Mouse (Mus musculus): Measurements from ENCODE around the gene Cmc2. TPM values are rescaled to one million over a fixed set of nuclear protein-coding genes. Genes with fewer than 3 reads are reported as not detected.

Cmc2 gene
- polyA plus RNA-seq (2015; fragmentation: Nextera tagmentation; extraction: Ambion mirVana), result 73.1 and 79.8 TPM in 2 replicates

DNA sequence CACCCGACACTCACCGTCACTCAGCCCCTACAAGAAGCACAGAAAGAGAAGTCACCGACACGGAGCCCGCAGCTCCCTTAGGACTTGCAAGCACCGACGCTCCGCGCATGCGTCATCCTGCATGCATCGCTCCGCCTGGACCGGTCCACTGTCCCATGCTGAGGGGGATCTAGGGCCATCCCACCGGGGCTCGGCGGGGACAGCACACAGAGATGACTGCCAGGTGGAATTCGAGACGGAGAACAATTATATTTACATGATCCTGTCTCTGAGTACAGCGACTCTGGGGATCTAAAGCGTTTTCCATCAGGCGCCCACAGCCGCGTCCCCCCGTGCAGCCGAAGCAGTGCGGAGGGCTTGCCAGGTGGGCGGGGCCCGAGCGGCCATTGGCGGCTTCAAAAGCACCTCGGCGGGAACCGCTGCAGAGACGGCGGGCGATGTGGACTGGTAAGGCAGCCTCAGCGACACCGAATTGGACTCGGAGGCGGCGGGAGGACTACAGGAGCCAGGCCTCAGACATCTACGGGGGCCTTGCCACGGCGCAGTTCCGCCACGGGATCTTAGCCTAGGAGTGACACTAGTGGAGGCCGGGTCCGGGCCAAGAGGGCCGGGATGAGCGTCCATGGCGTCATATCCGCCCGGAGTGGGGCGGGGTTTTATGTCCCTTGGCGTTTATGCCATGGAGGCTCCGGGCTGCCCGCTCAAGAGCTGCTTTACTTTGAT is at the start of gene Cmc2, which contains the start of gene Cenpn:
Gene Cmc2, minus strand, starts transcription at position 119 of the 723 bp plus-strand sequence.
Gene Cenpn, plus strand, starts transcription at position 394 of the 723 bp plus-strand sequence.
- H3K9ac ChIP-seq, result peak within 1 kb of the TSS; percentile 74
- peaks cover 10% of the 10 kb centered on the region for H3K4me1 ChIP-seq (replicated peaks)
- peak within 1 kb of the TSS; percentile 81 for H3K27ac ChIP-seq
- peak; percentile 98 for ATAC-seq
- no peaks in the 10 kb centered on the region for H3K9me3 ChIP-seq
- peak within 1 kb of the TSS; percentile 90 for H3K4me3 ChIP-seq (replicated peaks)
- no peaks in the 10 kb centered on the region for H3K36me3 ChIP-seq
- H3K4me2 ChIP-seq (replicated peaks), result peak within 1 kb of the TSS; percentile 66
- WGBS, result under 1% methylated on average over 57 of the region's 57 CpGs
- H3K27me3 ChIP-seq (replicated peaks), result no peaks in the 10 kb centered on the region

DNA sequence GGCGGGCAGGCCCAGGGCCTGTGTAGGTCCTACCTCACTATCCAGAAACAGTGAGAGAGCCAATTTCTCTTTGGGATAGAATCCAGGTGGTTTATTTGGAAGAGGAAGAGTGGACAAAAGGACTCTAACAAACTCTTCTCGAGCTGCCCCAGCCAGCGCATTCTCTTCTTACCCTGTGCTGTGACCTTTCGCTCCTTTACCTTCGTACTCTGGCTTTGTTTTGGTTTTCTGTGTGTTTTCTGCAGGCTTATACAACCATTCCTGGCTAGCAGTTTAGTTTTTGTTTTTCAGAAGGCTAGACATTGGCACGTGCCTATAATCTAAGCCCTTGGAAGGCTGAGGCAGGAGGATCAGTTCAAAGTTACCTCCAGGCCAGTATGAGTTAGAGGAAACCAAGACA is 48.3 kb upstream of the Cmc2 start:
- H3K4me3 ChIP-seq (replicated peaks), result no peak overlapping the region
- no peak overlapping the region for H3K9ac ChIP-seq
- H3K4me1 ChIP-seq (replicated peaks), result no peaks in the 10 kb centered on the region
- no peak overlapping the region for H3K27ac ChIP-seq
- WGBS, result 81% methylated on average over 6 of the region's 6 CpGs
- no peaks in the 10 kb centered on the region for H3K36me3 ChIP-seq
- H3K27me3 ChIP-seq (replicated peaks), result no peaks in the 10 kb centered on the region
- no peak for ATAC-seq
- H3K9me3 ChIP-seq, result no peaks in the 10 kb centered on the region
- H3K4me2 ChIP-seq (replicated peaks), result no peak overlapping the region

GRCm38 (mm10) chr8:116954415-116954814 is 33.2 kb upstream of the Cmc2 start:
- Histone ChIP-seq H3K9ac (no peak overlapping the region), H3K27me3 (replicated peaks) (no peaks in the 10 kb centered on the region), H3K36me3 (peaks cover 14% of the 10 kb centered on the region; the same call in 1 of the 2 replicates), H3K4me1 (replicated peaks) (peaks cover 4% of the 10 kb centered on the region; the same call in 1 of the 2 replicates), H3K4me3 (replicated peaks) (no peak overlapping the region), H3K4me2 (replicated peaks) (no peak overlapping the region), H3K27ac (no peak overlapping the region), H3K9me3 (no peaks in the 10 kb centered on the region)
- 90% methylated on average over 9 of the region's 9 CpGs for WGBS
- ATAC-seq, result no peak

- Histone ChIP-seq H3K36me3 (peaks cover 11% of the 10 kb centered on the region; the same call in 1 of the 2 replicates), H3K9ac (no peak overlapping the region), H3K4me1 (replicated peaks) (peaks cover 8% of the 10 kb centered on the region), H3K27me3 (replicated peaks) (no peaks in the 10 kb centered on the region), H3K4me2 (replicated peaks) (no peak overlapping the region), H3K9me3 (no peaks in the 10 kb centered on the region), H3K4me3 (replicated peaks) (no peak overlapping the region), H3K27ac (no peak overlapping the region)
- ATAC-seq, result no peak
- 86% methylated on average over 8 of the region's 8 CpGs for WGBS
These were observed 31.2 kb upstream of the Cmc2 start for GRCm38 (mm10) chr8:116952428-116952827.

GRCm38 (mm10) chr8:116951778-116952177 is 30.5 kb upstream of the Cmc2 start:
- no peak overlapping the region for H3K9ac ChIP-seq
- 84% methylated on average over 2 of the region's 2 CpGs for WGBS
- H3K4me3 ChIP-seq (replicated peaks), result no peak overlapping the region
- peaks cover 8% of the 10 kb centered on the region for H3K4me1 ChIP-seq (replicated peaks)
- ATAC-seq, result no peak
- H3K4me2 ChIP-seq (replicated peaks), result no peak overlapping the region
- H3K27me3 ChIP-seq (replicated peaks), result no peaks in the 10 kb centered on the region
- peaks cover 11% of the 10 kb centered on the region; the same call in 1 of the 2 replicates for H3K36me3 ChIP-seq
- no peak overlapping the region for H3K27ac ChIP-seq
- no peaks in the 10 kb centered on the region for H3K9me3 ChIP-seq

GRCm38 (mm10) chr8:116951369-116951768 is 30.1 kb upstream of the Cmc2 start:
- WGBS, result 52% methylated on average over 5 of the region's 5 CpGs
- H3K27ac ChIP-seq, result no peak overlapping the region
- H3K36me3 ChIP-seq, result peaks cover 7% of the 10 kb centered on the region; the same call in 1 of the 2 replicates
- peak; percentile 75 for ATAC-seq
- no peak overlapping the region for H3K9ac ChIP-seq
- H3K4me1 ChIP-seq (replicated peaks), result peaks cover 9% of the 10 kb centered on the region
- H3K4me3 ChIP-seq (replicated peaks), result no peak overlapping the region
- no peak overlapping the region for H3K4me2 ChIP-seq (replicated peaks)
- no peaks in the 10 kb centered on the region for H3K9me3 ChIP-seq
- H3K27me3 ChIP-seq (replicated peaks), result no peaks in the 10 kb centered on the region

DNA sequence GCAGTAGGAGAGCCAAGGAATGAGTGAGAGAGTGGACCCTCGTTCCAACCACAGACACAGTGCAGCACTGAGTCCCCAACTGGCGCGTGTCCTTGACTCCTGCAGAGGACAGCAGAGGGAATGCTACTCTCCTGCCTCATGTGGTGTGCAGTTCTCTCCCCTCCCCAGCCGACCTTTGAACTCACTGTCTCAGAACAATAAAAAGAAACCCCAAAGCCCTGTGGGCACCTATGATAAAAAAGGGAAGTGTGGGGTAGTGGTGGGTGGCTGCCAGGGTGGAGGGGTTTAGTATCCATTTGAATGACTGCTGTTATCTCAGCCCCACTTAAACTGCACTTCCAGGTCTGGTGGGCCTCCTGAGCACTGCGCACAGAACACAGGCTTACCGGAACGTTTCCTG is 26.3 kb upstream of the Cmc2 start:
- Histone ChIP-seq H3K36me3 (no peaks in the 10 kb centered on the region), H3K9me3 (no peaks in the 10 kb centered on the region), H3K9ac (no peak overlapping the region), H3K4me1 (replicated peaks) (peaks cover 17% of the 10 kb centered on the region), H3K4me2 (replicated peaks) (no peak overlapping the region), H3K4me3 (replicated peaks) (no peak overlapping the region), H3K27ac (no peak overlapping the region), H3K27me3 (replicated peaks) (no peaks in the 10 kb centered on the region)
- WGBS, result 71% methylated on average over 7 of the region's 7 CpGs
- no peak for ATAC-seq

DNA sequence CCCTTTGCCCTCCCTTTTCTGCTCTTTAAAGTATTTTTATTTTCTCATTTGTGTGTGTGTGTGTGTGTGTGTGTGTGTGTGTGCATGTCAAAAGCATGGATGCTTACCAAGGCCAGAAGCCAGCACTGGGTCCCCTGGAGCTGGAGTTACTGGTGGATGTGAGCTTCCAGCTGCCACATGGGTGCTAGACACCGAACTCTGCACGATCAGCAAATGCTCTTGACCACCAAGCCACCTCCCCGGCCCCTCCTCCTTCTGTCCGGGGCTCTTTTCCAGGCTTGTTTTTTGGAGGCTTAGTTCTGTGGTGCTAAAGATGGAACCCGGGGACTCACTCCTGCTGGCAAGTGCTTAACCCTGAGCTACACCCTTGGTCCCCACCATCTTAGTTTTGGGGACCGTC is 25.6 kb upstream of the Cmc2 start:
- no peak overlapping the region for H3K27ac ChIP-seq
- ATAC-seq, result no peak
- WGBS, result 85% methylated on average over 6 of the region's 6 CpGs
- H3K4me2 ChIP-seq (replicated peaks), result peak overlapping the region; percentile 28; the same call in 1 of the 2 replicates
- H3K4me1 ChIP-seq (replicated peaks), result peaks cover 17% of the 10 kb centered on the region
- no peaks in the 10 kb centered on the region for H3K36me3 ChIP-seq
- H3K27me3 ChIP-seq (replicated peaks), result no peaks in the 10 kb centered on the region
- no peaks in the 10 kb centered on the region for H3K9me3 ChIP-seq
- no peak overlapping the region for H3K9ac ChIP-seq
- no peak overlapping the region for H3K4me3 ChIP-seq (replicated peaks)

- no peak for ATAC-seq
- WGBS, result 71% methylated on average over 21 of the region's 21 CpGs
- H3K4me1 ChIP-seq (replicated peaks), result peaks cover 16% of the 10 kb centered on the region
- H3K36me3 ChIP-seq, result no peaks in the 10 kb centered on the region
- peak overlapping the region; percentile 28 for H3K4me2 ChIP-seq (replicated peaks)
- H3K9ac ChIP-seq, result no peak overlapping the region
- no peaks in the 10 kb centered on the region for H3K27me3 ChIP-seq (replicated peaks)
- no peak overlapping the region for H3K27ac ChIP-seq
- no peak overlapping the region for H3K4me3 ChIP-seq (replicated peaks)
- no peaks in the 10 kb centered on the region for H3K9me3 ChIP-seq
These were observed 25.1 kb upstream of the Cmc2 start for GRCm38 (mm10) chr8:116946268-116946838.

GRCm38 (mm10) chr8:116945169-116945910 is 24.1 kb upstream of the Cmc2 start:
- ATAC-seq, result no peak
- Histone ChIP-seq H3K9ac (no peak overlapping the region), H3K36me3 (no peaks in the 10 kb centered on the region), H3K9me3 (no peaks in the 10 kb centered on the region), H3K4me1 (replicated peaks) (peaks cover 13% of the 10 kb centered on the region), H3K4me2 (replicated peaks) (no peak overlapping the region), H3K4me3 (replicated peaks) (no peak overlapping the region), H3K27me3 (replicated peaks) (no peaks in the 10 kb centered on the region), H3K27ac (no peak overlapping the region)
- WGBS, result 83% methylated on average over 9 of the region's 9 CpGs

DNA sequence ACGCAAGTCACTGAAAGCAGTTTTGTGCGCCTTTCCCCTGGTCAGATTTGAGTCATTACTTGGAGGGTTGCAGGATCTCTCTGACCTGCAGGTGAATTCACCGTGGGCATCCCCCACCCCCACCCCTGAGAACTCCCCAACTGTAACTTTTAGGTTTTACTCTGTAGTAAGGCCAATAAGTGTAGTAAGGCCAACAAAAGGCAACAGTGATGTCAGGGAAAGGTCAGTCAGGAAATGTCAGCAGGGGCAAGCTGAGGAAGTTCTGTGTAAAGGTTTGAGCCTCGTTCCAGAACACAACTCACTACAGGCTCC is 23.1 kb upstream of the Cmc2 start:
- peak overlapping the region; percentile 95 for H3K4me3 ChIP-seq (replicated peaks)
- 13% methylated on average over 4 of the region's 4 CpGs for WGBS
- no peaks in the 10 kb centered on the region for H3K36me3 ChIP-seq
- no peak for ATAC-seq
- peaks cover 13% of the 10 kb centered on the region for H3K4me1 ChIP-seq (replicated peaks)
- H3K27ac ChIP-seq, result no peak overlapping the region
- H3K9ac ChIP-seq, result peak overlapping the region; percentile 74
- no peaks in the 10 kb centered on the region for H3K9me3 ChIP-seq
- H3K4me2 ChIP-seq (replicated peaks), result peak overlapping the region; percentile 96
- H3K27me3 ChIP-seq (replicated peaks), result no peaks in the 10 kb centered on the region
